8 mouse cellular contexts compared by ENCODE assay signal in the genomic region with DNA sequence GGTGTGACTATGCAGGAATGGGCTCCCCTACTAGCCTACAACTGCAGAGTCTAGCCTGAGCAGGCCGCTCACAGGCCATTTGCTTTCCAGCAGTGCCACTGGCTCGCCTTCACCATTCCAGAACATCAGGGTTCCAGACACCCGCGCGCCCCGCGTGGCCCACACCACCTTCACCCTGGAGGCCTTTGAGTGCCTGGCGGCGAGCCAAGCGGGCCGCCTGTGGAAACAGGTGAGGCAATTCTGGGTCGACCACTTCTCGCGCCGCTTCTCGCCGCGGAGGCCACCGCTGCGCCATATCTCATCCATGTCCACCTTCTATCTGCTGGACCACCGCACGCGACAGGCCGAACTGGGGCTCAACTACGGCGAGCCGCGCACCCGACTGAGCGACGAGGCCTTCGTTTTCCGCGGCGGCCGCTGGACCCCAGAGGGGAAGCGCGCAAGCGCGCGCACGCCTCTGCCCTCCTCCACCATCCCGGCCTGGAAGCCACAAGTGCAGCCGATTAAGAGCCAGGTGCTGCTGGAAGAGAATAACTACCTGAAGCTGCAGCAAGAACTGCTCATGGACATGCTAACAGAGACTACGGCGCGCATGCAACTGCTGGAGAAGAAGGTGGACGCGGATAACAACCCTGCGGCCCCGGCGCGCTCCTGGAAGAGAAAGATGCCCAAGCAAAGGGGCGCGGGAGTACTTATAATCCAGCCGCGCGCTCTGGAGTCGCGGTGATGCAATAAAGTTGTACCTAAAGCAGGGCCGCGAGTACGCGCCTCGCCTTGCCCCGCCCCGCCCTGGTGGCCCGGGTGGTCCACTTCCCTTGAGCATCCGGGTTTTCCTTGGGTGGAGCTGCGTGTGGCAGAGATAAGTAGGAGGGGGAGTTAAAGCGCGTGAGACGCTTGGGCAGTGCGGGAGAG. TPM values are rescaled to one million over a fixed set of nuclear protein-coding genes. Genes with fewer than 3 reads are reported as not detected.
DNase-seq lines count a peak whose midpoint lies in the region; ATAC-seq and TF ChIP-seq lines count a peak whose summit lies in the region.

No protein-coding gene starts in this region.

- H3K4me2 ChIP-seq in embryonic facial prominence, embryonic 15.5 days (replicated peaks): peak overlapping the region; percentile 92
- H3K4me2 ChIP-seq in neural tube, embryonic 13.5 days: peak overlapping the region; percentile 73

- peak overlapping the region; percentile 51; the same call in 1 of the 2 replicates for H3K27ac ChIP-seq in ES-Bruce4 (ENCODE audit: insufficient read depth, low read length)
- H3K27ac ChIP-seq in embryonic facial prominence, embryonic 15.5 days (replicated peaks): no peak overlapping the region
- H3K27ac ChIP-seq in neural tube, embryonic 13.5 days (replicated peaks): peak overlapping the region; percentile 61

- peak; percentile 70; the same call in 1 of the 2 replicates for ATAC-seq in embryonic facial prominence, embryonic 15.5 days (ENCODE audit: insufficient number of reproducible peaks, low FRiP score, low TSS enrichment, low read depth)
- peak; percentile 77; the same call in 1 of the 2 replicates for ATAC-seq in neural tube, embryonic 13.5 days (ENCODE audit: low read depth)

- H3K4me3 ChIP-seq in ES-Bruce4 (ENCODE audit: low read depth, low read length): peak overlapping the region; percentile 89
- peak overlapping the region; percentile 58 for H3K4me3 ChIP-seq in embryonic facial prominence, embryonic 15.5 days (replicated peaks)
- peak overlapping the region; percentile 48 for H3K4me3 ChIP-seq in neural tube, embryonic 13.5 days

- TF ChIP-seq EP300 in ES-Bruce4 (IDR thresholded peaks at IDR 0.05; ENCODE audit: insufficient read depth, low read depth, low read length): 0 out of 2 replicates have a peak, but pooled peaks have one; percentile 14

- 2% methylated on average over 74 of the region's 74 CpGs for WGBS in embryonic facial prominence, embryonic 15.5 days
- 1% methylated on average over 74 of the region's 74 CpGs for WGBS in neural tube, embryonic 13.5 days

- H3K4me1 ChIP-seq in ES-Bruce4 (ENCODE audit: control insufficient read depth, insufficient read depth, low read length): no peaks in the 10 kb centered on the region
- no peaks in the 10 kb centered on the region for H3K4me1 ChIP-seq in embryonic facial prominence, embryonic 15.5 days
- peaks cover 5% of the 10 kb centered on the region for H3K4me1 ChIP-seq in neural tube, embryonic 13.5 days (replicated peaks)

- peak overlapping the region; percentile 96 for H3K9ac ChIP-seq in ES-Bruce4 (ENCODE audit: low read depth, poor library complexity, severe bottlenecking)
- peak overlapping the region; percentile 22 for H3K9ac ChIP-seq in embryonic facial prominence, embryonic 15.5 days
- peak overlapping the region; percentile 72 for H3K9ac ChIP-seq in neural tube, embryonic 13.5 days

- no peaks in the 10 kb centered on the region for H3K36me3 ChIP-seq in ES-Bruce4 (ENCODE audit: control insufficient read depth, insufficient read depth, low read length, poor library complexity, severe bottlenecking)
- H3K36me3 ChIP-seq in embryonic facial prominence, embryonic 15.5 days: no peaks in the 10 kb centered on the region
- no peaks in the 10 kb centered on the region for H3K36me3 ChIP-seq in neural tube, embryonic 13.5 days

- TF ChIP-seq POLR2A in ES-Bruce4 (IDR thresholded peaks at IDR 0.05; ENCODE audit: insufficient read depth, low read length): peak; percentile 43
- no peak for TF ChIP-seq POLR2A in brain, embryonic 14.5 days (IDR thresholded peaks at IDR 0.05; ENCODE audit: borderline replicate concordance, extremely low read depth, insufficient read depth, insufficient read length, poor library complexity, severe bottlenecking)

- intact Hi-C loops in heart, postnatal 10 days (cut with DNase I): no loop called here

- H3K9me3 ChIP-seq in ES-Bruce4 (replicated peaks; ENCODE audit: control insufficient read depth, insufficient read depth, low read length, poor library complexity, severe bottlenecking): no peaks in the 10 kb centered on the region
- no peaks in the 10 kb centered on the region for H3K9me3 ChIP-seq in embryonic facial prominence, embryonic 15.5 days (replicated peaks)
- no peaks in the 10 kb centered on the region for H3K9me3 ChIP-seq in neural tube, embryonic 13.5 days

- peak; percentile 78 for DNase-seq in brain, embryonic 14.5 days (ENCODE audit: low read depth)
- peak; percentile 31 to 47 for DNase-seq in heart, postnatal 10 days
- peak; percentile 53 to 66 for DNase-seq in kidney, postnatal 36 days
- peak; percentile 51 to 71 for DNase-seq in lung, adult 18-20 months
- peak; percentile 14 to 28 for DNase-seq in urinary bladder, postnatal 36 days (ENCODE audit: low spot score in 2 of 2)

- H3K27me3 ChIP-seq in ES-Bruce4 (ENCODE audit: control insufficient read depth, insufficient read depth, low read length, poor library complexity, severe bottlenecking): no peaks in the 10 kb centered on the region
- H3K27me3 ChIP-seq in embryonic facial prominence, embryonic 15.5 days: peaks cover 4% of the 10 kb centered on the region; the same call in 1 of the 2 replicates
- H3K27me3 ChIP-seq in neural tube, embryonic 13.5 days: peaks cover 20% of the 10 kb centered on the region

- TF ChIP-seq CTCF in ES-Bruce4 (IDR thresholded peaks at IDR 0.05; ENCODE audit: low read depth, low read length): no peak
- no peak for TF ChIP-seq CTCF in brain, embryonic 14.5 days (IDR thresholded peaks at IDR 0.05; ENCODE audit: borderline replicate concordance, extremely low read depth, insufficient read depth, insufficient read length)

RNA-seq across cellular contexts. Expression of gene Cby3, which starts 4.9 kb away (rescaled TPM):
- not detected in 2 replicates for polyA plus RNA-seq in ES-Bruce4 (2011; ENCODE audit: insufficient read depth, insufficient read length, low read depth, missing spikeins)
- 0.52 and 0.62 TPM in 2 replicates for polyA plus RNA-seq in brain, embryonic 14.5 days (2012; rRNA removed)
- 0.24 and 0.25 TPM in 2 replicates for polyA plus RNA-seq in embryonic facial prominence, embryonic 15.5 days (2015; fragmentation: Nextera tagmentation; extraction: Ambion mirVana)
- not detected for total RNA-seq in heart, postnatal 10 days (2021)
- 0.78 and 1.2 TPM in 2 replicates for polyA plus RNA-seq in neural tube, embryonic 13.5 days (2015; fragmentation: Nextera tagmentation; extraction: Ambion mirVana)

RNA-seq across cellular contexts. Expression of gene Hnrnph1, which starts 17.6 kb away (rescaled TPM):
- 531 and 559 TPM in 2 replicates for polyA plus RNA-seq in ES-Bruce4 (2011; ENCODE audit: insufficient read depth, insufficient read length, low read depth, missing spikeins)
- 694 and 702 TPM in 2 replicates for polyA plus RNA-seq in brain, embryonic 14.5 days (2012; rRNA removed)
- polyA plus RNA-seq in embryonic facial prominence, embryonic 15.5 days (2015; fragmentation: Nextera tagmentation; extraction: Ambion mirVana): 400 and 410 TPM in 2 replicates
- 100 to 1,000 TPM; 154 to 182 TPM for total RNA-seq in heart, postnatal 10 days (2021)
- 482 and 577 TPM in 2 replicates for polyA plus RNA-seq in neural tube, embryonic 13.5 days (2015; fragmentation: Nextera tagmentation; extraction: Ambion mirVana)

RNA-seq across cellular contexts. Expression of gene Canx, which starts 33.7 kb away (rescaled TPM):
- polyA plus RNA-seq in ES-Bruce4 (2011; ENCODE audit: insufficient read depth, insufficient read length, low read depth, missing spikeins): 628 and 681 TPM in 2 replicates
- 111 and 173 TPM in 2 replicates for polyA plus RNA-seq in brain, embryonic 14.5 days (2012; rRNA removed)
- polyA plus RNA-seq in embryonic facial prominence, embryonic 15.5 days (2015; fragmentation: Nextera tagmentation; extraction: Ambion mirVana): 284 and 286 TPM in 2 replicates
- 100 to 1,000 TPM; 270 to 302 TPM for total RNA-seq in heart, postnatal 10 days (2021)
- polyA plus RNA-seq in neural tube, embryonic 13.5 days (2015; fragmentation: Nextera tagmentation; extraction: Ambion mirVana): 275 and 302 TPM in 2 replicates

Comparison
In these comparisons a context has a peak if more than half of its experiments do, and no peak if none do; other contexts are left out.
1. H3K9ac ChIP-seq: peak in every context shown above with its lines; median percentile 96 in ES-Bruce4; 72 in neural tube, embryonic 13.5 days; 22 in embryonic facial prominence, embryonic 15.5 days.
2. DNase-seq: peak in every context shown above with its lines; median percentile 78 in brain, embryonic 14.5 days; 61 in lung, adult 18-20 months; 60 in kidney, postnatal 36 days; 39 in heart, postnatal 10 days; 21 in urinary bladder, postnatal 36 days.